Mouse (Mus musculus) olfactory bulb, adult 2 months (tissue): ENCODE results near the gene Sptbn4. TPM values are rescaled to one million over a fixed set of nuclear protein-coding genes. Genes with fewer than 3 reads are reported as not detected.

ENCODE experiments used
- H3K27ac ChIP-seq: fragments of 200-500 bp; 2 replicates; pipeline ENCODE4 v1.5.1; 2012; ENCODE audit warnings: low read depth, low read length; ENCODE audit not compliant: insufficient read depth
- H3K4me1 ChIP-seq: fragments of 200-500 bp; 2 replicates; pipeline ENCODE4 v1.6.1; 2012; ENCODE audit warnings: low read length; ENCODE audit not compliant: control insufficient read depth, insufficient read depth
- H3K4me3 ChIP-seq: fragments of 200-500 bp; 2 replicates; pipeline ENCODE4 v1.5.1; 2012; ENCODE audit warnings: mild to moderate bottlenecking, low read depth, low read length, moderate library complexity; ENCODE audit not compliant: insufficient read depth
- CTCF ChIP-seq: fragments of 200-500 bp; IDR thresholded peaks from 2 replicates; pipeline ENCODE4 v1.5.1; 2012; ENCODE audit warnings: low read depth, mild to moderate bottlenecking, low read length, moderate library complexity; ENCODE audit not compliant: insufficient read depth
- POLR2A ChIP-seq: fragments of 200-500 bp; IDR thresholded peaks from 2 replicates; pipeline ENCODE4 v1.6.1; 2012; ENCODE audit warnings: mild to moderate bottlenecking, low read depth, low read length, moderate library complexity; ENCODE audit not compliant: insufficient read depth
- WGBS: fragments of 180-500 bp; shearing (Covaris S2); methylation state at CpG from one replicate; pipeline ENCODE4 v1.1.7; 2018; 5-methylcytosine and 5-hydroxymethylcytosine counted together
- polyA plus RNA-seq: library from polyadenylated mRNA; stranded (reverse); fragments of >200 nt; gene quantifications from 2 replicates; pipeline ENCODE4 v1.2.4, GENCODE M21; 2012; ENCODE audit warnings: low replicate concordance; ENCODE audit not compliant: missing spikeins, insufficient read depth, insufficient read length

The Sptbn4 gene
- polyA plus RNA-seq, 1 experiment = not detected

DNA sequence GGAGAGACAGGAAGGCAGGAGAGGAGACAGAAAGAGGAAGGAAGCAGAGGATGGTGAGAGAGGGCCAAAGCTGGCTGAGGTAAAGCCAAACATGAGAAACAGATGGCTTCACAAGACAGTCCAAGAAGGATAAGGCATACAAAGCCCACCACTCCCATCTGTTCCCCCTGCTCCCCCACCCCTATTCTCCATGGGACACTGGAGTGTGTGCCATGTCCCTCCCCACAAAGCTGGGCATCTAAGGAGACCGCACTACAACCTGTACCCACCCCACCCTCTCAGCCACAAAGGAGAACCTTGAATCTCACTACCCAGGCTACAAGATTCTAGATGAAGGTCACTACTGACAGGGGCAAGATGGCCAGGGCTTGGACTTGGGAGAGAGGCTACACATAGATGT lies 20.1 kb downstream of the Sptbn4 start:
- H3K4me3 ChIP-seq = no peak overlapping the region
- TF ChIP-seq POLR2A (no peak), CTCF (no peak)
- 88% methylated on average over 1 of the region's 1 CpGs for WGBS
- no peaks in the 10 kb centered on the region for H3K4me1 ChIP-seq
- H3K27ac ChIP-seq = no peak overlapping the region

DNA sequence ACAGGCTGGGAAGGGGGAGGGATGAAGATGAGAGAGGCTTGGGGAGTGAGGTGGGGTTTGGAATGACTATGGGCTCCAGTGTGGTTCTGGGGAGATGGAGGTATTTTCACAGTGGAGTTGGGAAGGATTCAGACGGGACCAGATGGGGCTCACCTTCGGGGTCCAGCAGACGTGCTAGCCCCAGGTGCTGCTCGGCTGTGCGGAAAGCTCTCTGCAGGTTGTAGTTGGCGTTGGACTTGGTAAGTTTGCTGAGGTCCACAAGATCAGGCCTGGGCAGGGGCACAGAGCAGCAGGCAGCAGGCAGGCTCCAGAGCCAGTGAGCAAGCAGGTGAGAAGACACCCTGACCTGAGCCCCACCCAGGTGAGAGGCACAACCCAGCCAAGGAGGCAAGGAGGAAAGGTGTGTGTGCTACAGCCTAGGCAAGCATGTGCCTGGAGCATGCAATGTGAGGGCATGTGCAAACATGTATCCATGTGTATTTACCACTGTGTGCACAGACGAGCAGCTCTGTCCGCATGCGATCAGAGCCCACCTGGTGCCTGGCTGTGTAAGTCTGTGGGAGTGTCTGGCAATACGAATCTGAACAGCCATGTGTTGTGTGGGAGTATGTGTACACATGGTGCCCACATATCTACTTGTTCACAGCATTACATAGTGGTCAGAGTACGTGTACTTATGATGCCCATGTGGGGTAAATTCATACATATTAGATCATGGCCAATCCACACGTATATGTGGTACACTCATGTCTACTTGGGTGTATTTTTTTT lies 23.7 kb downstream of the Sptbn4 start:
- WGBS = 81% methylated on average over 12 of the region's 12 CpGs
- TF ChIP-seq CTCF = no peak
- H3K4me1 ChIP-seq = no peaks in the 10 kb centered on the region
- H3K4me3 ChIP-seq = no peak overlapping the region
- no peak overlapping the region for H3K27ac ChIP-seq

DNA sequence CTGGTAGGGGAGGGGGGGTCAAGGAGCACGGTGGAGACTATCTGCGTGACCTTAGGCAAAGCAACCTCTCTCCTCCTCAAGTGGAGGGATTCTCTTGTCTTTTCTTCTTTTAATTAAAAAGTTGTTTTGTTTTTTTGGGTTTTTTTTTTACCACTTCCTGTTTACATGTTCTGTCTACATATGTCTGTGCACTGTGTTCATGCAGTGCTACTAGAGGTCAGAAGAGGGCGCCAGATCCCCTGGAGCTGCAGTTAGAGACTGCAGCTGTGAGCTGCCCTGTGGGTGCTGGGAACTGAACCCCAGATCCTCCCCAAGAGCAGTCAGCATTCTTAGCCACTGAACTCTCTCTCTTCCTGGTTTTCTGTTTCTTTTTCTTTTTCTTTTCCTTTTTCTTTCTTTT lies 28.4 kb downstream of the Sptbn4 start:
- no peak for TF ChIP-seq POLR2A
- TF ChIP-seq CTCF = 0 out of 2 replicates have a peak, but pooled peaks have one; percentile 24
- no peak overlapping the region for H3K4me3 ChIP-seq
- no peak overlapping the region for H3K27ac ChIP-seq
- no peaks in the 10 kb centered on the region for H3K4me1 ChIP-seq
- WGBS = 73% methylated on average over 3 of the region's 3 CpGs

GRCm38 (mm10) chr7:27417151-27417550 lies 30.3 kb downstream of the Sptbn4 start:
- Histone ChIP-seq H3K4me3 (no peak overlapping the region), H3K4me1 (no peaks in the 10 kb centered on the region), H3K27ac (no peak overlapping the region)
- 79% methylated on average over 2 of the region's 2 CpGs for WGBS
- TF ChIP-seq CTCF (no peak), POLR2A (no peak)

DNA sequence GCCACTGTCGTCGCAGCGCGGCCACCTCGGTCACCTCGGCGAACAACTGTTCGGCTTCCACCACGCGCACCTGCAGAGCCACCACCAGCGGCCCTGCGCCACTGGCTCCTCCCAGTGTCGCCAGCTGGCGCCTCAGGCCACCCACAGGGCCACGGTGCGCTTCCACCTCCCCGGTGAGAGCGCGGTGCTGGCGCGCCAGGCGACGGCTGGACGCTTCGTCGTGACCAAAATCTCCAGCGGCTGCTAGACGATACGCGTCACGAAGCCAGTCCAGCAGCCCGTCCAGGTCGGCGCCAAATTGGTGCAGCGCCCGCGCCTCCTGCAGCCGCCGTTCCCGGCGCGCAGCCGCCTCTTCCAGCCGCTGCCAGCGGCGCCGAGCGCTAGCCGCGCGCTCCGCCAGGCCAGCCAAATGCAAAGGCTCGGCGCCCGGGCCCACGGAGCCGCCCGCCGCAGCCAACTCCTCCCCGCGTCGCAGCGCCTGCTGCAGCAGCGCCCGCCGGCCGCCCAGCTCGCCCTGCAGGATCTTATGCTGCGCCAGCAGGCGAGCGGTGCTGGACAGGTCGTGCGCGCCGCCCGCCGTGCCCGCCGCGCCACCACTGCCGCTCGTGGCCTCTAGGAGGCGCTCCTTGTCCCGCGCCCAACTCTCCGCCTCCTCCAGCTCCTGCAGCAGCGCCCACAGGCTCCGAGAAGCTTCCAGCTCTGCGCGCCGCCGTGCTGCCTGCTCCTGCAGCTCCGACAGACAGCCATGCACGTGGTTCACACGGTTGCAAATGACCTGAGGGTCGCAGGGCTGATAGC lies 38.9 kb downstream of the Sptbn4 start:
- Histone ChIP-seq H3K4me1 (peaks cover 11% of the 10 kb centered on the region), H3K4me3 (peak overlapping the region; percentile 53), H3K27ac (no peak overlapping the region)
- peak; percentile 83 for TF ChIP-seq CTCF
- no peak for TF ChIP-seq POLR2A
- 11% methylated on average over 94 of the region's 96 CpGs for WGBS

DNA sequence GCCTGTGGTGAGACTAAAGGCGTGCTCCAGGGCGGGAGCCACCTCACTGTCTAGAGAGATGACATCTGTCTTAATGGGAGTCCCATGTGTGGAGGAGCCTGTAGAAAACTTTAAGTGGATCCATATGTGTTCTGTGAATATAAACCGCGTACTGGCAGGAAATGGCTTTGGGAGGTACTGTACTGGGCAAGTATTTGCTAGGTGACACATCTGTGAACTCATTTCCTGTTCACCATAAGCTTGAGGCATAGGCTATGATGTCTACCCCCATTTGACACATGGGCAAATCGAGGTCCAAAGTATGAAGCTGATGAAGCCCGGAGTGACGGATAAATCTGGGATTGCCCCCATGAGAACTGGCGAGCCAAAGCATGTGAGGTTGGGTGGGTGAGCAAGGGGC lies 39.7 kb downstream of the Sptbn4 start:
- 81% methylated on average over 8 of the region's 8 CpGs for WGBS
- peaks cover 11% of the 10 kb centered on the region for H3K4me1 ChIP-seq
- H3K4me3 ChIP-seq = no peak overlapping the region
- H3K27ac ChIP-seq = no peak overlapping the region
- TF ChIP-seq CTCF (no peak), POLR2A (no peak)

DNA sequence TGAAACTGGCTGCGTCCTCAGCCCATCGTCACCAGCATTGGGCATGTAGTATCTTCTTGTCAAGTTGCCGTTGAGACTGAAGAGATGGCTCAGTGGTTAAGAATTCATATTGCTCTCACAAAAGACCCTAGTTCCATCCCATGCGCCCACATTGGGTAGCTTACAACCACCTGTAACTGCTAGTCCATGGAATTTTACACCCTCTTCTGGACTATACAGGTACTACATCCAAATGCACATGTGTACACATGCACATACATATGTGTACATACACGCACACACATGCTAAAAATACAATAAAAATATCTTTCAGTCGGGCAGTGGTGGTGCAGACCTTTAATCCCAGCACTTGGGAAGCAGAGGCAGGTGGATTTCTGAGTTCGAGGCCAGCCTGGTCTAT lies 41.0 kb downstream of the Sptbn4 start:
- Histone ChIP-seq H3K4me1 (peaks cover 11% of the 10 kb centered on the region), H3K27ac (no peak overlapping the region), H3K4me3 (no peak overlapping the region)
- TF ChIP-seq CTCF = no peak
- TF ChIP-seq POLR2A = no peak
- WGBS = 88% methylated on average over 7 of the region's 7 CpGs

DNA sequence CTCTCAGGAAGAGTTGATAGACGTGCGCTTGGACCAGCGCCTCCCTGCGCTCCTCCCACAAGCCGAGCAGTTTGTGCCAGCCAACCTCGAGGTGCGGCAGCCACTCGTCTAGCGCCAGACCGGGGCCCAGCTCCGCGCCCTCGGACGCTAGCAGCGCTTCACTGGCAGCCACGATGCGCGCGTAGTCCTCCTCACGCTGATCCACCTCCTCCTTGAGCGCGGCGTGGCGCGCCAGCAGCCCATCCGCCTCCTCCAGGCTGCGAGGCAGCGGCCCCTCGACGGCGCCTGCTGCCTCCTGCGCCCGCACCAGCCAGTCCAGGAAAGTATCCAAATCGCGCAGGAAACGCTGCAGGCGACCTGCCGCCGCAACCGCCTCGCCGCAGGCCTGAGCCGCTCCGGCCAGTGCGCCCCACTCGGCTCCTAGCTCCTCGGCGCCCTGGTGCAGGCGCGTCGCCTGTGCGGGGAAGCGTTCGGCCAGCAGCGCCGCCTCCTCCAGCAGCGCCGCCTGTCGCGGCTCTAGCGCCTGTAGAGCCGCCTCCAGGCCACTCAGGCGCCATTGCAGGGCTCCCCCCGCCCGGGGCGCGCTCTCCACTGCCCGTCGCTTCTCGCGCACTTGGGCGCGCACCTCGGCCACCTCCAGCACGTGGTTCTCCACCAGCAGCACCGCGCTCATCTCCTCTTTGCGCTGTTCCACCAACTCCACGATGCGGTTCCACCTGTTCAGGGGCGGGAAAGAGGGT lies 43.1 kb downstream of the Sptbn4 start:
- Histone ChIP-seq H3K27ac (no peak overlapping the region), H3K4me3 (no peak overlapping the region)
- WGBS = 42% methylated on average over 81 of the region's 81 CpGs

GRCm38 (mm10) chr7:27402675-27403074 lies 44.8 kb downstream of the Sptbn4 start:
- Histone ChIP-seq H3K27ac (no peak overlapping the region), H3K4me1 (peaks cover 5% of the 10 kb centered on the region; the same call in 1 of the 2 replicates), H3K4me3 (no peak overlapping the region)
- 10% methylated on average over 16 of the region's 16 CpGs for WGBS
- TF ChIP-seq POLR2A = no peak
- peak; percentile 88 for TF ChIP-seq CTCF

More for the DNA sequence above, 43.1 kb downstream of the Sptbn4 start:
- peaks cover 11% of the 10 kb centered on the region for H3K4me1 ChIP-seq
- no peak for TF ChIP-seq POLR2A
